Mouse (Mus musculus) stomach, embryonic 15.5 days (tissue): ENCODE measurements around the gene En1. TPM values are rescaled to one million over a fixed set of nuclear protein-coding genes. Genes with fewer than 3 reads are reported as not detected.

Experiments
- ATAC-seq: fragments of 200-750 bp; cut with Nextera tagmentation; 2 replicates; pipeline ENCODE4 v1.8.0; 2017; ENCODE audit warnings: low read depth, moderate number of reproducible peaks, moderate TSS enrichment; ENCODE audit not compliant: insufficient read depth, low FRiP score
- H3K27ac ChIP-seq: fragments of 300-500 bp; sonication (generic); 2 replicates; pipeline ENCODE4 v1.5.1; 2015; ENCODE audit warnings: mild to moderate bottlenecking, inconsistent platforms
- H3K27me3 ChIP-seq: fragments of 300-500 bp; sonication (generic); replicated peaks from 2 replicates; pipeline ENCODE4 v1.6.1; 2015; ENCODE audit warnings: inconsistent platforms
- H3K36me3 ChIP-seq: fragments of 300-500 bp; sonication (generic); 2 replicates; pipeline ENCODE4 v1.6.1; 2015; ENCODE audit warnings: inconsistent platforms
- H3K4me1 ChIP-seq: fragments of 300-500 bp; sonication (generic); 2 replicates; pipeline ENCODE4 v1.6.1; 2015; ENCODE audit warnings: inconsistent platforms
- H3K4me2 ChIP-seq: fragments of 300-500 bp; sonication (generic); 2 replicates; pipeline ENCODE4 v1.6.1; 2015; ENCODE audit warnings: mild to moderate bottlenecking, inconsistent platforms
- H3K4me3 ChIP-seq: fragments of 300-500 bp; sonication (generic); replicated peaks from 2 replicates; pipeline ENCODE4 v1.5.1; 2015; ENCODE audit warnings: inconsistent platforms
- H3K9ac ChIP-seq: fragments of 300-500 bp; sonication (generic); 2 replicates; pipeline ENCODE4 v1.6.1; 2015; ENCODE audit warnings: inconsistent platforms
- H3K9me3 ChIP-seq: fragments of 300-500 bp; sonication (generic); 2 replicates; pipeline ENCODE4 v1.6.1; 2016; ENCODE audit warnings: inconsistent platforms
- WGBS: fragments of 180-500 bp; shearing (Covaris S2); methylation state at CpG from one replicate; pipeline ENCODE4 v1.1.7; 2015; 5-methylcytosine and 5-hydroxymethylcytosine counted together
- polyA plus RNA-seq: library from polyadenylated mRNA; unstranded; fragments of >200 nt; fragmentation: Nextera tagmentation; extraction: Ambion mirVana; gene quantifications from 2 replicates; pipeline ENCODE4 v1.2.1, GENCODE M21; 2015

The En1 gene
- polyA plus RNA-seq, 1 experiment from 2014 or later = 0.05 TPM

DNA sequence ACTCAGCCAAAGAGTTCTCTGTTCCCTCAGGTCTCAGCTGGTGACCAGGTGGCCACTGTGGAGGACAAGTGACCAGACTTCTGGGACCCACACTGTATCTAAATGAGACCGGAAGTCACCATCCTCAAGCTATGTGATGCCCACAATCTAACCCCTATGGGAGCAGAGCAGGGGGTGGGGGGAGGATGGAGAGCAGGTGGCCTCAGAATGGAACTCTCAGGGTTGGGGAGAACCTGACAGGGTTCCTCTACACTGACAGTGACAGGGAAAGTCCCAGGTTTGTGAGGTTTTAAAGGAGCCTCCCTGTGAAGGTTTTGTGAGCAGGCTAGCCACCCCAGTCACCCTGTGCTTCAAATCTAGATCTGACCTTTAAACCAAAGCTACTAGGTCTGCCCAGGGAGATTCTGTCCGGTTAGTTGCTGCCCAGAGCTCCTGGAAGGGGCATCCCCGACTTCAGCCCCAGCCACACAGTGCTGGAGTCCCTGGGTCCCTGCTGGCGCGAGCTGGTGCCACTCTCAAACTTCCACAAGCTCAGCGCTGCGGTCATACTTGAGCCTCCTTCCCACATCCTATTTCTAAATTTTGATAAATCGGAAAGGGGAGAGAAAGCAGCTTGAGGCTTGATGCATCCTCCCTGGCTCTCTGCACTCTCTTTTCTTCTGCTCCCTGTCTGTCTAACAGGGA, 8.8 kb upstream of the En1 start:
- peaks cover 78% of the 10 kb centered on the region for H3K27me3 ChIP-seq
- no peak overlapping the region for H3K27ac ChIP-seq
- H3K9ac ChIP-seq = no peak overlapping the region
- 13% methylated on average over 8 of the region's 8 CpGs for WGBS
- H3K4me2 ChIP-seq = no peak overlapping the region
- ATAC-seq = no peak
- H3K9me3 ChIP-seq = no peaks in the 10 kb centered on the region
- peaks cover 6% of the 10 kb centered on the region for H3K4me1 ChIP-seq
- H3K36me3 ChIP-seq = no peaks in the 10 kb centered on the region
- no peak overlapping the region for H3K4me3 ChIP-seq

DNA sequence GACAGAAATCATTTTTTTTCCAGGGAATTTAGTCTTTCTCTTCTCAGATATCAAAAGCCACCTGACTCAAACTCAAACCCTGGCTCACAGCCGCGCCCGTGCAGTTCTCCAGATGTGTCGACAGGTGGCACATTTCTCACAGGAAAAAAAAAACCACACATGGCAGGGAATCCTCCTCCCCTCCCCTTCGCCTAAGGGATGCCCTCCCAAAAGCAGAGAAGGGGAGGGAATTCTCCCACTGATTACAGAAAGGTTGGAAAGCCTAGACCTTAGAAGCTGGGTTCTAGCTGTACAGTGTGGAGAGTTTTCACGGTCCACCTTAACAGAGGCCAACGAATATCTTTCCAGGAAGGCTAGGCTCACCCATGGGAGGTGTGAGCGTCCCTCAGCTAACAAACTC, 7.6 kb upstream of the En1 start:
- no peak for ATAC-seq
- H3K4me2 ChIP-seq = no peak overlapping the region
- 1% methylated on average over 8 of the region's 8 CpGs for WGBS

DNA sequence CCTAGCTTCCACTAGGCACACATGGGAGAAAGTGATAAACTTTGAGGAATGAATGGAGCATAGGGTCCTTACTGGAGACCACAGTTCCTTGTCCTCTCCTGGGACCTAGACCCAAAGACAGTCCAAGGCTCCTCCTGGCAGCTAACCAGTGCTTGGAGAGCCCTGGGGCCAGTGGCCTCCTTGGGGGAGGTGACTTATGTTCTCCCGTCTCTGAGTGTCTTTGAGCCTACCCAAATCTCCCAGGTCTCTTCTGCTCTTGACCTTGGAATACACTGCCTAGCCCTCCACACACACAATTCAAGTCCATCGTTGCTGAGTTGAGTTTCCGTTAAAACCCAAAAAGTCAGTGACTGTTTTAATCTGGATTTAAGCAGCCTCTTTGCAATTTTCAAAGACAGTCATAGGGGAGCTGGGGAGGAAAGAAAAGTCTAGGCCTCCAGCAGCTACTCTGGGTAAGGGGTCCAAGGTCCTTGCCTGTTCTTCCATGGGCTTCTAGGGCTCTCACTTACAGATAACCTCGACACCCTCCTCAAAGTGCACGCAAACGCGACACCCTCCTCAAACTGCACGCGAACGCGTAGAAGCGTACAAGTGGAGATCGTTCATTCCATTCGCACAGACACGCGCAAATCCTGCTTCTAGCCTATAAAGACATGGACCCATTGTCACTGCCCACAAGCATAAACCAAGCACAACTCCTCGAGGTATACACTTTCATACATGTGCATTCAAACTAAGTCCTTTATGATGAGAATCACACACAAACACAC, 6.6 kb upstream of the En1 start:
- peaks cover 6% of the 10 kb centered on the region for H3K4me1 ChIP-seq
- no peak overlapping the region for H3K27ac ChIP-seq
- ATAC-seq = no peak
- 2% methylated on average over 17 of the region's 17 CpGs for WGBS
- H3K27me3 ChIP-seq = peaks cover 98% of the 10 kb centered on the region
- H3K36me3 ChIP-seq = no peaks in the 10 kb centered on the region
- no peak overlapping the region for H3K4me2 ChIP-seq
- H3K4me3 ChIP-seq = no peak overlapping the region
- H3K9ac ChIP-seq = no peak overlapping the region
- H3K9me3 ChIP-seq = no peaks in the 10 kb centered on the region

More for the DNA sequence above, 7.6 kb upstream of the En1 start:
- H3K27ac ChIP-seq = no peak overlapping the region
- no peak overlapping the region for H3K4me3 ChIP-seq
- peaks cover 6% of the 10 kb centered on the region for H3K4me1 ChIP-seq
- H3K9ac ChIP-seq = no peak overlapping the region
- no peaks in the 10 kb centered on the region for H3K36me3 ChIP-seq
- peaks cover 91% of the 10 kb centered on the region for H3K27me3 ChIP-seq
- H3K9me3 ChIP-seq = no peaks in the 10 kb centered on the region

DNA sequence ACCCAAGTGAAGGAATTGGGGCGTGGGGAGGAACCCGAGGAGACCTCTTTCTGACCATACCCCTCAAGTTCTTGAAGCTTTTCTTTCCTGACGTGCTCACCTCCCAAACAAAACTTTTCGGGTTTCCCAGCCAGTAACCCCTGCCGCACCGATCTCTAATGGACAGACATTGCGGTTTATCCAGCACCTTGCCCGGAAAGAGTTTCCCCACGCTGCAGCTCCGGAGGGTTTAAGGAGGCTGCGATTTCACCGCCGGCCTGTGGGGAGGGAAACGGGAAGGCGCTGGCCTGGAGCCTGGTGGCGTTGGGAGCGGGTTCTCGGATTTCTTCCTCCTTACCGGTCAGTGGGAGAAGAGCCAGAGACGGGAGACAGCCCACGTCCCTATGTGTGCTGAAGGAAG, 5.9 kb upstream of the En1 start:
- Histone ChIP-seq H3K4me2 (peak overlapping the region; percentile 41), H3K9me3 (no peaks in the 10 kb centered on the region), H3K4me1 (peaks cover 6% of the 10 kb centered on the region), H3K27me3 (peaks cover 98% of the 10 kb centered on the region), H3K36me3 (no peaks in the 10 kb centered on the region), H3K9ac (no peak overlapping the region), H3K27ac (no peak overlapping the region), H3K4me3 (peak overlapping the region; percentile 20; the same call in 1 of the 2 replicates)
- no peak for ATAC-seq
- under 1% methylated on average over 21 of the region's 21 CpGs for WGBS

DNA sequence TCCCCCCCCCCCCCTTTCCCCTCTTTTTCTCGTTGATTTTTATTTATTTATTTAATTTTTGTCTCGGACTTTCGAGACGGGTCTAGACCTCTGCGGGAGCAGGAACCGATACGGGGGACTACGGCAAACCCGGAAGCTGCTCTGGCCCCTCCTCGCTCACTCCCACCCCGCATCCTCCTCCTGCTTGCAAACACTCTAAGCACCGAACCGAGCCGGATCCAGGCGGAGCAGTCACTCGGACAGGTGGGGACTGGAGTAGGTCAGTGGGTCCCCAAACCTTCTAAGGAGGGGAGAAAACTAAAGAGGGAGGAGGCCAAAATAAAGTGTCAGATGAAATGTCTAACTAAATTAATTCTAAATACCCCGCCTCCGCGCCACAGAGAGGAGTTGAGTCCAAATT, 5.4 kb upstream of the En1 start:
- Histone ChIP-seq H3K4me3 (peak overlapping the region; percentile 20; the same call in 1 of the 2 replicates), H3K27ac (no peak overlapping the region), H3K9me3 (no peaks in the 10 kb centered on the region), H3K9ac (no peak overlapping the region), H3K4me1 (peaks cover 6% of the 10 kb centered on the region), H3K4me2 (peak overlapping the region; percentile 41), H3K36me3 (no peaks in the 10 kb centered on the region), H3K27me3 (peaks cover 97% of the 10 kb centered on the region)
- no peak for ATAC-seq
- 1% methylated on average over 19 of the region's 19 CpGs for WGBS

DNA sequence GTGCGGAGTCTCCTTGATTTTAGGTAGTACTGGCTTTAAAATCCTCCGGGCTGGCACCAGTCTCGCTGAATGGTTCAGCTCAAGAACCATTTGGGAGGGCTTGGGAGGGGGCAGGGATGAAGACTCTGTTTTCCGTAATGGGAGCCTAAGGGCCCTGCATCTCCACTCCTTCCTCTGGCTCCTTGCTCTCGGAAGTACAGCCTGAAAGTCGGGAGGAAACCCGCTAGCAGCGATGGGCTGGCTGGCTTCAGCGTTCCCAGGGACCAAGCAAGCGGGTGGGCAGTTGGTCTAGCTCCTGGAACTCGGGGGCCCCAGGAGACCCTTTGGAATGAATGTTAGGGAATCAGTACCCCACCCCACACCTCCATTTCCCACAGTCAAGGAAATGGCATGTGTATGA, 4.9 kb upstream of the En1 start:
- H3K36me3 ChIP-seq = no peaks in the 10 kb centered on the region
- H3K27me3 ChIP-seq = peaks cover 97% of the 10 kb centered on the region
- H3K4me1 ChIP-seq = peaks cover 6% of the 10 kb centered on the region
- H3K9me3 ChIP-seq = no peaks in the 10 kb centered on the region
- H3K27ac ChIP-seq = no peak overlapping the region
- no peak overlapping the region for H3K9ac ChIP-seq
- 2% methylated on average over 11 of the region's 11 CpGs for WGBS
- no peak overlapping the region for H3K4me2 ChIP-seq
- ATAC-seq = no peak
- H3K4me3 ChIP-seq = no peak overlapping the region

DNA sequence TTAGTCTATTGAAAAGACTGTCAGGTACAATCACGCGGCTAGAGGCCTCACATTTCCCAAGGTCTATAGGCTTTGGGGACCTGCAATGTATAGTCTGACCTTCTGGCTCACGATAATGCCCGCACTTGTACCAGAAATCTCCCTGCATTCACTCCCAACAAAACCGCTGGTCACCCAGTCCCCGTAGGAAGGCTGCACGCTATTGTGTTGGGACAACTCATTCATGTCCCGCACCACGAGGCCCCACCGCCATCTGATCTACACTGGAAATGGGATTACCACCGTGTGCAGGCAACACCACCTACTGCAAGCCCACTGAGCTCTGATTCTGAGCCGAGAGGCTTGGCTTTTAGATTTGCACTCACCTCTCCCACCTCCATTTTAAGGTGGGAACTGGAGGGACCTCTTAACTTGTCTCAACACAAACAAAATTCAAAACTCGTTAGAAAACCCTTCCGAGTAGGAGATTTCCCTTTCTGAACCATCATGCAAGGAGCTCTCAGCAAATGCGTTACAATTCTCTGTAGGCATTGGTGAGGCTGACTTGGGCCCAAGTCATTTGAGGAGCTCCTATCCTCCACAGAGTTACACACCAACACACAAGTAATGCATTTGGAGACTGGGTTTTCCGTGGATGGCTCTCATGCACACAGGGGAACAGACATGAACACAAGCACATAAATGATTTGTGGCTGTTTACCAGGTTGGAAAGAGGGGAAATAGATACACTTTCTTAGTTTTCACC, 3.9 kb upstream of the En1 start:
- no peak for ATAC-seq
- no peaks in the 10 kb centered on the region for H3K36me3 ChIP-seq
- H3K9me3 ChIP-seq = no peaks in the 10 kb centered on the region
- H3K4me1 ChIP-seq = peaks cover 14% of the 10 kb centered on the region
- WGBS = 2% methylated on average over 16 of the region's 16 CpGs
- H3K4me2 ChIP-seq = no peak overlapping the region
- H3K4me3 ChIP-seq = no peak overlapping the region
- peaks cover 95% of the 10 kb centered on the region for H3K27me3 ChIP-seq
- no peak overlapping the region for H3K27ac ChIP-seq
- H3K9ac ChIP-seq = no peak overlapping the region

DNA sequence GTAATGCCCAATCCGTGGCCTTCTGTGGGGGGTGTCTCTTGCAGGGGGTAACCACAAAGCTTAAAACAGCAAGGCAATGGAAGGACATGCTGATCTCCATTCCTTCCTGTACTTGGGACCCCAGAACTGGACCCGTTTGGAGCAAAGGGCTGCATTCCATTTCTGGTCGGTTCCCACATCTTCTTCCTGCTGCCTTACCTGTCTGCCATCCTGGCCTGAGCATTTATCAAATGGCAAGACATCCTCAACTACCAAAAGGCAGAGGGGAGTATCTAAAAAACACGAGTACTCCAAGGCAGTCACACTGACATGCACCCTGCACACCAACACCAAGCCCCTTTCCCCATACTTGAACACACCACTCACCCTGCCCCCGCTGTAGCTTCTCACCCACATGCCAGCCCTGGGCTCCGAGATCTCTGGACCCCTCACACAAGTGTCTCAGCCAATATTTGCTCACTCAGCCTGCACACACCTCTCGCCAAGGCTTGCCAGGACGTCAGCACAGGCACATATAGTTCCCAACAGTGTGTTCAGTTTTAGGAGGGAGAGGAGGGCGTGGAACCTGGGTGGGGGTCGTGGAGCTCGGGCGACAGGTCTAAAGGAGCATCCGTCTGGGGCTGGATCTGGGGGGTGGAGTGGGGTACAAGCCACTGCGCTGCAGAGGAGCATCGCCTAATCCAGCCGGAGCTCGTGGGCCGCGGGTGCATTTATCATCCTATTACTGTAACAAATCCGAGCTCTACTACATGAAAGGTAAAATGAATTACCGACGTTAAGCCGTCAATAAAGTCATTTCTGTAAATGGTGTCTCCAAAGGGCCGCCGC, 2.7 kb upstream of the En1 start:
- Histone ChIP-seq H3K36me3 (no peaks in the 10 kb centered on the region), H3K27ac (no peak overlapping the region), H3K27me3 (peaks cover 95% of the 10 kb centered on the region), H3K4me3 (no peak overlapping the region), H3K9me3 (no peaks in the 10 kb centered on the region), H3K4me1 (peaks cover 17% of the 10 kb centered on the region), H3K4me2 (no peak overlapping the region), H3K9ac (no peak overlapping the region)
- no peak for ATAC-seq
- WGBS = 2% methylated on average over 25 of the region's 25 CpGs

DNA sequence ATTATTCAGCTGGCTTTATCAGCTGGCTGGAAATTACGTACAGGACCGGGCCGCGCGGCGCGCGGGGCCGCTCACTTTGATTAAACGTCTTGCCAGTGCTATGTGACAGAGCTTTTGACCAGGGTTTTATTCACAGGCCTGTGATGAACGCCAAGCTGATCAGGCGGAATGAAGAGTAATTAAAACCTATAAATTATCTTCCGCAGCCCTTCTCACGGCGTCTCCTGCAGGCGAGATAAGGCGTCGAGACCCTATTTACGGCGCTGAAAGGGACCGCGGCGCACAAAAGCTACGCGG, 2.1 kb upstream of the En1 start:
- H3K9me3 ChIP-seq = no peaks in the 10 kb centered on the region
- H3K27ac ChIP-seq = no peak overlapping the region
- peaks cover 95% of the 10 kb centered on the region for H3K27me3 ChIP-seq
- H3K36me3 ChIP-seq = no peaks in the 10 kb centered on the region
- WGBS = 2% methylated on average over 25 of the region's 25 CpGs
- H3K9ac ChIP-seq = no peak overlapping the region
- H3K4me1 ChIP-seq = peaks cover 17% of the 10 kb centered on the region
- no peak overlapping the region for H3K4me3 ChIP-seq
- no peak overlapping the region for H3K4me2 ChIP-seq
- ATAC-seq = no peak

DNA sequence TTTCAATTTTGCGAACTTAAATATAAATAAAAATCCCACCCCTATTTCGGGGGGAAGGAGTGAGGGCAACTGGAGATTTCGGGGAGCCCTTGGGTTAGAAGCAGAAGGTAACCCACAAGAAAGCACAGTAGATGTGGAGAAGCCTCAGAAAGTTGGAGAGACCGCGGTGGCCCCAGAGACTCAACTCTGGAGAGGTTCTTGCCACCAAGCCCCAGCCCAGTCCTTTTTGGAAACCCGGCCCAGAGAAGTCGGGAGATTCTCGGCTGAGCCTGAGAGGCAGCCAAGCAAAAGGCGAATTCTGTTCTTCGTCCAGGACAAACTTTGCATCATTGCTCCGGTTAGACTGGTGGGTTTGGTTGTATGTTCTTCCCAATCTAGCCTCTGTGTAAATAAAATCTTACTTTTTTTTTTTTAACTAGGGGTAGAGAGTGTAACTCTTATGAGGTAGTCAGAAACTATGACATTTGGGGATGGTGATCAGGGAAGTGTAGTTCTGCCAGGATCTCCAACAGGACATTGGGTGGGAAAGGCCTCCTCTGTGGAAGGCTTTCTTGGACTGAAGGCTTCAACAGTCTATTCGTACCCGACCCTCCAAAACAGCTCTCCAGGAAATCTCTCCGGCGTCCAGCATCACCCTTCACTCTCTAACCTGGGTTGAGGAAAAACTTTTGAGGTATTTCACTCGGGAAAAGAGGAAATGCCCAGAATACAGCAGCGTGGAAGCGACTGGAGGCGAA, 1.5 kb upstream of the En1 start:
- Histone ChIP-seq H3K4me2 (no peak overlapping the region), H3K9ac (no peak overlapping the region), H3K27ac (no peak overlapping the region), H3K4me3 (no peak overlapping the region), H3K27me3 (peaks cover 95% of the 10 kb centered on the region), H3K36me3 (no peaks in the 10 kb centered on the region), H3K4me1 (peaks cover 17% of the 10 kb centered on the region), H3K9me3 (no peaks in the 10 kb centered on the region)
- ATAC-seq = no peak
- 3% methylated on average over 19 of the region's 19 CpGs for WGBS

DNA sequence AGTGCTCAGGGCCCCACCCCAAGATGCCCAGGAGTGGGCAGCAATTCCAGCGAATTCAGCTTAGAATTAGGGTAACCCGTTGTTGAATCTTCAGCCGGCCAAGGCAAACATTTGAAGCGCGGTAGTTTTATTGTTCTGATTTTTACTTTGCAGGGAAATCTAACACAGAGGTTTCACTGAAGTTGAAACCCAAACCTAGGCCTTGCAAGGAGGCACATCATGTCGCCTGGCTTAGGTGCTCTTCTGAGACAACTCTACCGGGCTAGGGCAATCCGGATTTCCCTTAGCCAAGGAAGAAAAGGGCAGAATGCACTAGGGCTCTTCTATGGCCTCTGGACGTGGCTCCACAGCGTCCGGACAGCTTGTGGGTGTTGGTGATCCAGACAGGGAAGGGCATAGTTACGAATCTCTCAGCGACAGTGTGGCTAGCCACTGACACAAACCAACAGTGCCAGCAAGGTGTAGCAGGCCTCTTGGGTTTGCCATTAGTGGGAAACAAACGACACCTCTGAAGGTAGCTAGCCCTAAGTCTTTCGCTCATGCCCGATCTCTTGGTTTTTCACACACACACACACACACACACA, 873 bp upstream of the En1 start:
- Histone ChIP-seq H3K9me3 (no peaks in the 10 kb centered on the region), H3K9ac (no peak overlapping the region), H3K27ac (no peak overlapping the region), H3K4me2 (no peak overlapping the region), H3K36me3 (no peaks in the 10 kb centered on the region), H3K27me3 (peaks cover 94% of the 10 kb centered on the region), H3K4me3 (no peak overlapping the region), H3K4me1 (peaks cover 17% of the 10 kb centered on the region)
- ATAC-seq = no peak
- 4% methylated on average over 16 of the region's 16 CpGs for WGBS
